Mouse (Mus musculus) heart, postnatal 10 days (tissue): ENCODE measurements around the gene S100a16. TPM values are rescaled to one million over a fixed set of nuclear protein-coding genes. Genes with fewer than 3 reads are reported as not detected.
A peak's percentile ranks its signal among the peaks of the same experiment; 100 is the strongest.

Source experiments
- DNase-seq, 2 experiments: peaks; one replicate each; pipeline ENCODE4 v3.0.0; 2021
- intact Hi-C: fragments of 180-260 bp; cut with DNase I; formaldehyde crosslinking; loops from one replicate; pipeline ENCODE4 v1.15.1; 2025
- total RNA-seq, 2 experiments: library from RNA; stranded (reverse); gene quantifications; 2 replicates each; pipeline ENCODE4 v1.2.3; 2021

Gene S100a16
- total RNA-seq, 2 experiments from 2014 or later = 108 to 126 TPM

GRCm38 (mm10) chr3:90515242-90515641, 21.8 kb upstream of the S100a16 start:
- intact Hi-C loops = no loop called here
- peak; percentile 46 to 47 for DNase-seq

DNA sequence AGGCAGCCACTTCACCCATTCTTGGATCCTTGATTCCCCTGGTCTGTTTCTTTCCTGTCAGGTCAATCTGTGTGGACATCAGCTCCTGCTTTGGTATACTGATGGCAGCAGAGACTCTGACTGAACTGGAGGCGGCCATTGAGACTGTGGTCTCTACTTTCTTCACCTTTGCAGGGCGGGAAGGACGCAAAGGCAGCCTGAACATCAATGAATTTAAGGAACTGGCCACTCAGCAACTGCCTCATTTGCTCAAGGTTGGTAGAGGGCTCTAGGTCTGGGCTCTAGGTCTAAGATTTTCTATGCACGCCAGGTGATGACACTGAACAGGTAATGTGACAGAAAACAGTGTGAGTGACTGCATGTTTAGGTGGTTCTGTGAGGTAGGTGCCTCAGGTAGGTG, 21.3 kb upstream of the S100a16 start:
- DNase-seq = no peak
- intact Hi-C loops = no loop called here

DNA sequence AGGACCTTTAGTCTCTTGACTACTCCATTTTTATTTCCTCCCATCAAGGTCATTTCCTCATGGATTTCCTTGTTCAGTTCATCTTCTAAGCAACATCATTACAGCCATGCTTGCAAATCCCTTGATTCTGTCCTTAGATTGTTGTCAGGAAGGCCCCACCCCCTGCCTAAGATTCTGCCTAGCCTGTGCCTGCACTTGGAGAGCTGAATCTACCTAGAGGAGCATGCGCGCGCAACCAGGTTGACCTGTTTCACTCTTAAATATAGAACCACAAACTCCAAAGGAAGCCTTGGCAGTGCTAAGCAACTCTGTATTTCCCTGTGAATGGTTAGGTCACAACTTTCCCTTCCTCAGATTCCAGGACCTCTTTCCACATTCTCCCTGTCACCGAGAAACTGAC, 19.3 kb upstream of the S100a16 start:
- intact Hi-C loops = no loop called here
- no peak for DNase-seq

DNA sequence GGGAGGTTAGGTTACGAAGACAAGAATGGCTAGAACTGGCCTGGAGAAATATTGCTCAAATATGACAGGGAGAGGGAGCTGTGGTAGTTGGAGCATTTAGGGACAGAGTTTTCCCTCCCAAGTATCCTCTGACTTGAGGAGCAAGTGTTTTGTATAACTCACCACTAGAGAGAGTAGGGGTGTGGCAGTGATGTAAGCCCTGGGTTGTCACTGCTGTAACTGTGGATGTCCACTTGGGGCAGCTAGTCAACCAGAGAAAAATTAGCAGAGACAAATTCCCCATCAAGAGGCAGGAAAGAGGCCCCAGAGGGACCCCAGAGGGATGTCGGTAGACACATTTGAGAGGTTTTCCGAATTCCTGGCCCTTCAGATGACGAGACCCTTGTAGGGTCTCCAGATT, 11.6 kb upstream of the S100a16 start:
- peak; percentile 80 for DNase-seq
- intact Hi-C loops = loop anchor here (1.0 to 2.0 kb wide), 2 partner anchors 49 to 90 kb away; no protein-coding TSS in a partner anchor

DNA sequence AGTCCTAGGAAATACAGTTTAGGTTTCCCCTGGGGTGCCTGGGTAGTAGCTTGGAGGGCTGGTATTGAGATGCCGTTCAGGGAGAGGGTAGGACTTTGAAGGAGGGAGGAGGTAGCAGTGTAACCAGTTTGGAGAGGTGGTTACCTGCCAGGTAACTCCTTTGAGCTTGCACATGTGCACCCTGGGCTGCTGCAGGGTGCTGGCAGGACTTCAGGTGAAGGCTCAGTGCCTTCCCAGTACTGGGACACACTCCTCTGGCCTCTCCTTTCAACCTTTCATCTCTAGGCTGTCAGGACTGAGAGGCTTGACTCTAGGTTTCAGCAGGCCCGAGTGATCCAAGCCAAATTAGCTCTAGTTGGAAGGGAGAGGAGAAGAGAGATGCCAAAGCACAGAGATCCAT, 11.0 kb upstream of the S100a16 start:
- no peak for DNase-seq
- intact Hi-C loops = no loop called here

- intact Hi-C loops = no loop called here
- no peak for DNase-seq
Observed at GRCm38 (mm10) chr3:90526580-90526979, 10.5 kb upstream of the S100a16 start, which contains the start of gene S100a14. S100a14 (plus strand) TSS chr3:90526856.

GRCm38 (mm10) chr3:90527291-90527873, 9.7 kb upstream of the S100a16 start:
- no peak for DNase-seq
- intact Hi-C loops = no loop called here

GRCm38 (mm10) chr3:90531713-90532112, 5.3 kb upstream of the S100a16 start:
- intact Hi-C loops = no loop called here
- no peak for DNase-seq

- intact Hi-C loops = no loop called here
- no peak for DNase-seq
Observed at GRCm38 (mm10) chr3:90535446-90535845, 1.6 kb upstream of the S100a16 start.

DNA sequence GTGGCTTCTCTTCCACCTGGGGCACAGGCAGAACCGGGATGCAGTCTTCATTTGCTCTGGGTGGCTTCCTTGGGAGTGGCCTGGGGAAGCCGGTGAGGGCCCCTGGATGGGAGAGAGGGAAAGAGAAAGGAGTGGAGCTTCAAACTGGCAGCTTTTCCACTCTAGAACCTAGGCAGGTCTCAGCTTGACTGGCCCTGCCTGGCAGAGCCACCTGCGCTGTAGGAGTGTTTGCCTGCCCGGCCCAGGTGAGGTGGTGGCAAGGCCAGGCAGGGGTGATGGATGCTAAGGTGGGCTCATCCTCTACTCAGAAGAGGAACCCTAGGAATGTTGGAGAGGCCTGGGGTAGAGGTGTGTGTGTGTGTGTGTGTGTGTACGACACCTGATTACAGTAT, 847 bp downstream of the S100a16 start:
- DNase-seq = no peak
- intact Hi-C loops = no loop called here

DNA sequence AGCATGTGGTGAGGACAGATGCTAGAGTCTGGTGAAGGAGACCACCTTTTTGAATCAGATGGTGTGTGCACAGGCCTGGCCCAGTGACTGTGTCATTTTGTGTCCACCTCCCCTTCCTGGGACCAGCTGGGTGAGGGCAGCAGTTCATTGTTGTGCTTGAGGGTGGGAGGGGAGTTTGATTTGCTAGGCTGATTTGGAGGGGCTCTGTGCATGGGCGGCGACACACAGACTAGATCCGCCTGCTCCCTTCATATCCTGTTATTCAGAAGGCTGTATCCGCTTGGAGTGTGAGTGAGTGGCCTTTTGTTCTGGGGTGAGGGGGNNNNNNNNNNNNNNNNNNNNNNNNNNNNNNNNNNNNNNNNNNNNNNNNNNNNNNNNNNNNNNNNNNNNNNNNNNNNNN, 3.9 kb downstream of the S100a16 start:
- DNase-seq = peak; percentile 41 to 60

GRCm38 (mm10) chr3:90549676-90550420, 12.8 kb downstream of the S100a16 start:
- intact Hi-C loops = no loop called here
- peak; percentile 53 to 54 for DNase-seq

More for the DNA sequence above, 3.9 kb downstream of the S100a16 start:
- intact Hi-C loops = loop anchor here (5.0 kb wide), 2 partner anchors 41 to 76 kb away; no protein-coding TSS in a partner anchor

DNA sequence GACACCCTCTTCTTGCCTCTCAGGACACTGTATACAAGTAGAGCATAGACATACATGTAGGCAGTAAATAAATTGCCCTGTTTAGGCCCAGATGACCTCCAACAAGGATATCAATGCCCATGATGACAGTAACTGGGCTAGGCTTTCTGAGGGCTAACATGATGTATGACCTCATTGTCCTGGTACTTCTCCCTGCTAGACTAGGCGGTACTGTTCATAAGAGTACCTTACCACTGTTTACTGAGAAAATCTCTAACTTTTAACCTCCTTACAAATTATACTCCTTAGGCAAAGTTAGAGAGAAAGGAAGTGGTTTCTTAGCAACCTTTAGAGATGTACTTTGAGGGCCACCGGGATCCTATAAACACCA, 13.4 kb downstream of the S100a16 start:
- no peak for DNase-seq
- intact Hi-C loops = no loop called here

DNA sequence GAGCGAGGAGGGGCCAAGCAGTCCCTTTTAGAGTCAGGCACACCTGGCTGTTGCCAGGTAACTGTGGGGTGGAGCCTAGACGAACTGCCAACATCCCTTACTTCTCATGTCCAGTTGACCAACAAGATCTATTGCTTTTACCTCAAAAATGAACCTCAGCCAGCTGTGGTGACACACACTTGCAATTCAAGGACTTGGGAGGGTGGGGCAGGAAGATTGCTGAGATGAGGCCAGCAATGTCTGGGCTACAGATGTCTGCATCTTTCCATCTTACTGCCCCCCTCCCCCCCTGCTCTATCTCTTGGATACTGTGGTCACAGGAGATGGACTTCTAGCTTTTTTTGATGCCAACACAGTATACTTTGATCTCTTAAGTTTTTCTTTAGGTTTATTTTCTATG, 15.2 kb downstream of the S100a16 start:
- intact Hi-C loops = no loop called here
- DNase-seq = no peak

- intact Hi-C loops = no loop called here
- DNase-seq = peak; percentile 53 to 59
Observed at GRCm38 (mm10) chr3:90555954-90556353, 18.9 kb downstream of the S100a16 start.

DNA sequence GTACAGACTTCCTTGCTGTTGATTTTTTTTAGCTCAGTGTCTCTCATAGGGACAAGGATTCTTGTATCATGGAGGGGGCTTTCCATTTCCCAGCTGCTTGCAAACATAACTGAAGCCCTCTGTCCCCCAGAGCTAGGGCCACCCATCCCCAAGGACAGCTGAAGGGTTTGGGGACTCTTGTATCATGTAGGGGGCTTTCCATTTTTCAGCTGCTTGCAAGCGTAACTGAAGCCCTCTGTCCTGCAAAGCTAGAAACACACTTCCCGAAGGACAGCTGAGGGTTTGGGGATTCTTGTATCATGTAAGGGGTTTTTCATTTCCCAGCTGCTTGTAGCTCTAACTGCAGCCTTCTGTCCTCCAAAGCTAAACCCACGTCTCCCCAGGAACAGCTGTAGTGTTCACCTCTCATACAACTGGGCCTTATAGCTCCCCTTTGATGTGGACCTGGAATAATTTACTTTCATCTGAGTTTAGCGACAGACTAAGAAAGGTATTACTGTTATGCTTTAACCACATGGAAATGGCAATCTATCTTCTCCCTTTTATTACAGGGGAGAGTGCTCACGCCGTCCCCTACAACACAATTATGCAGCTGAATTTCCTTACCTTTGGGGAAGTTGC, 23.1 kb downstream of the S100a16 start, which contains the start of gene S100a3:
Gene S100a3, plus strand, starts transcription at position 571 of the 621 bp plus-strand sequence.
- DNase-seq = no peak
- intact Hi-C loops = no loop called here

GRCm38 (mm10) chr3:90574691-90575090, 37.6 kb downstream of the S100a16 start:
- intact Hi-C loops = loop anchor here (2.0 kb wide), 1 partner anchor 50 kb away; no protein-coding TSS in a partner anchor
- DNase-seq = peak; percentile 48 to 50

- intact Hi-C loops = loop anchor here (2.0 kb wide), 1 partner anchor 51 kb away; no protein-coding TSS in a partner anchor
- no peak for DNase-seq
Observed at GRCm38 (mm10) chr3:90575320-90575719, 38.3 kb downstream of the S100a16 start.

DNA sequence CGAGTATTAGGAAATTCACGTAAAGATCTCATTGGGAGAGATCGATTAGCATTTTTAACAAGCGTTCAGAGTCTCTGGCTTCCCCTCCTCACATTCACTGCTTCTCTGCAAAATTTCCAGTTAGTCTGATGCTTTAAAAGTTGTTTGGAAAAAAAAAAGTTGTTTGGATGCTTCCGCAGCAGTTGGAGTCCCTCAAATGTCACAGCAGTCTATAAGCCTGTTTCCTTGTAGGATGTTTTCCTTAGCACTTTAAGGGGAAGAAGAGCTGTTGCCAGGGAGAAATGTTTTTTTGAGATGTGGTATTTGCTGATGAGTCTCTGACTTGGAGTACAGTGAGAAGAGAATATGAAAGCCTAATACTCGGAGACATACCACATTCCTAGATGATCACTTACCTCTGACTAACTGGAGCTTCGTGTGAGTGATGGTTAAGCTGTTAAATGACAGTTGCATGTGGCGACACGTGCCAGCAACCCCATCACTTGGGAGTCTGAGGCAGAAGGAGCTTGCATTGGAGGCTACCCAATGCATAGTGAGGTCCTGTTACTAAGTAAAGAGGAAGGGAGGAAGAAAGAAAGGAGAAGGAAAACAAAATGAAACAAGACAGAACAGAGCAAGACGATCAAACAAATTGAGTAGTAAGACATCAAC, 39.4 kb downstream of the S100a16 start:
- intact Hi-C loops = no loop called here
- DNase-seq = no peak

GRCm38 (mm10) chr3:90579433-90579832, 42.4 kb downstream of the S100a16 start:
- intact Hi-C loops = no loop called here
- DNase-seq = no peak

DNA sequence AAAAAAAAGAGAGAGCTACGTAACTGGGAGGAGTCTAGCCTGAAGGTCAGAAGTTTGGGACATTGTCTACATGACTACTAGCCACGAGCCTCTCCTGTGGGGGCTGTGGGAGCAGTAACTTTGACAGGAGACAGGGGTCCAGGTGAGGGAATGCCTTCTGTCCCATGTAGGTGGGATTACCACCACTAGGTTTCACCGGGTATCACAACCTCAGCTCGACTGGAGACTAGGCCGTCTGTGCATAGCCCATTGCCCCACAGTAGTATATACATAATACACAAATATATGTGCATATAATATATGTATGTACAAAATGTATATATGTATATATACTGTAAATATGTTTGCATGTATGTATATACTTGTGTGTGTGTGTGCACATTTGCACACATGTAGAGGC, 44.1 kb downstream of the S100a16 start:
- DNase-seq = no peak
- intact Hi-C loops = loop anchor here (5.0 kb wide), 1 partner anchor 39 kb away; no protein-coding TSS in a partner anchor
